Mouse (Mus musculus): ENCODE results near the gene Igfl3.

The Igfl3 gene

GRCm38 (mm10) chr7:18176194-18176593 lies at the start of gene Igfl3:
Igfl3 (plus strand) TSS chr7:18176494.
- DNase-seq, result no peak

- peak in 1 of 2 experiments; percentile 4 for DNase-seq
Observed at GRCm38 (mm10) chr7:18210938-18211337, 34.6 kb downstream of the Igfl3 start.

- no peak for DNase-seq
Observed at GRCm38 (mm10) chr7:18214699-18215098, 38.4 kb downstream of the Igfl3 start.

Data from cerebellum, postnatal 36 days (tissue).